Mouse (Mus musculus) brain, embryonic 14.5 days (tissue): ENCODE data around the gene Plekha5.
"Not testable (repeated sequence)": the region's sequence is repeated elsewhere in the genome, so short reads cannot be mapped to it uniquely, and the experiment has no call there.

ENCODE experiments used
- CTCF ChIP-seq: fragments of 200-500 bp; IDR thresholded peaks from 2 replicates; pipeline ENCODE4 v1.5.1; 2012; ENCODE audit warnings: inconsistent platforms, mild to moderate bottlenecking, moderate library complexity, borderline replicate concordance; ENCODE audit not compliant: insufficient read depth, insufficient read length; ENCODE audit errors: extremely low read depth
- POLR2A ChIP-seq: fragments of 200-500 bp; IDR thresholded peaks from 2 replicates; pipeline ENCODE4 v1.6.1; 2012; ENCODE audit warnings: mild to moderate bottlenecking, inconsistent platforms, borderline replicate concordance; ENCODE audit not compliant: poor library complexity, insufficient read depth, insufficient read length, severe bottlenecking; ENCODE audit errors: extremely low read depth

- TF ChIP-seq POLR2A = not testable (repeated sequence)
- TF ChIP-seq CTCF = peak; percentile 5; the same call in 1 of the 2 replicates
These were observed 176.8 kb downstream of the Plekha5 start for GRCm38 (mm10) chr6:140600671-140601070.
